Mouse (Mus musculus) adrenal gland, adult 18-20 months (tissue): ENCODE results near the gene Cd200. TPM values are rescaled to one million over a fixed set of nuclear protein-coding genes. Genes with fewer than 3 reads are reported as not detected.
A peak's percentile ranks its signal among the peaks of the same experiment; 100 is the strongest.
"Not testable (repeated sequence)": the region's sequence is repeated elsewhere in the genome, so short reads cannot be mapped to it uniquely, and the experiment has no call there.

Source experiments
- DNase-seq, 2 experiments: peaks; one replicate each; pipeline ENCODE4 v3.0.0; 2021 to 2022; ENCODE audit warnings: low spot score in 2 of 2
- long read RNA-seq, 2 experiments: library from polyadenylated mRNA; stranded (forward); transcript quantifications; one replicate each; pipeline ENCODE4 v2.0.0; 2021
- total RNA-seq, 2 experiments: library from RNA; stranded (reverse); gene quantifications; 1 replicate in 1 of 2; 2 replicates in 1 of 2; pipeline ENCODE4 v1.2.3; 2021

Gene Cd200
- total RNA-seq: 10 to 100 TPM; 58.9 to 64.8 TPM
- long read RNA-seq, experiment 1, transcript Cd200-202 (6 exons, 2,347 nt): major isoform, 9 of 20 reads
- long read RNA-seq, experiment 1, partial matches to known transcripts: 3 of 20 reads
- long read RNA-seq, experiment 1, other reads (novel, unspliced or antisense): 8 of 20 reads
- long read RNA-seq, experiment 2, transcript Cd200-202 (6 exons, 2,347 nt): major isoform, 14 of 41 reads
- long read RNA-seq, experiment 2, partial matches to known transcripts: 9 of 41 reads
- long read RNA-seq, experiment 2, other reads (novel, unspliced or antisense): 15 of 41 reads

- DNase-seq: peak; percentile 23 to 49
Measured at GRCm38 (mm10) chr16:45408425-45409063, at the start of gene Cd200. Gene Cd200 (minus strand): TSS chr16:45409053.

DNA sequence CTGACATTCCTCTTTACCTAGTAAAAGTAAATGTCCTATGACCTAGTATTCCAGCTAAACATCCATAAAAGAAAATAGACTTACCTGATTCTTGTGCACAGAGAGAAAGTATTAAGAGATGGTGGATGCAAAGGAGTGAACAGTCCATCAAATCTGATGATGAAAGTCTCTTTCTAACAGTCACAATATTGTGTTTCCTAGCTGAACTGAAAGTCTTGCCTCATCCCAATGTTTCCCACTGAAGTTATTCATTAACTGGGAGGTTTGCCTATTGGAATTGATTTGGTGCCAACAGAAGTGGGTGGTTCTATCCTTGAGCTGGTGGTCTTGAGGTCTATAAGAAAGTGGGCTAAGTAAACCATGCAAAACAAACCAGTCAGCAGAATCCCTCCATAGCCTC, 45.9 kb upstream of the Cd200 start:
- no peak for DNase-seq

- DNase-seq: no peak
Measured at GRCm38 (mm10) chr16:45437230-45437739, 28.4 kb upstream of the Cd200 start.

GRCm38 (mm10) chr16:45435591-45435990, 26.7 kb upstream of the Cd200 start:
- no peak for DNase-seq

- no peak for DNase-seq
Measured at GRCm38 (mm10) chr16:45427651-45428050, 18.8 kb upstream of the Cd200 start.

DNA sequence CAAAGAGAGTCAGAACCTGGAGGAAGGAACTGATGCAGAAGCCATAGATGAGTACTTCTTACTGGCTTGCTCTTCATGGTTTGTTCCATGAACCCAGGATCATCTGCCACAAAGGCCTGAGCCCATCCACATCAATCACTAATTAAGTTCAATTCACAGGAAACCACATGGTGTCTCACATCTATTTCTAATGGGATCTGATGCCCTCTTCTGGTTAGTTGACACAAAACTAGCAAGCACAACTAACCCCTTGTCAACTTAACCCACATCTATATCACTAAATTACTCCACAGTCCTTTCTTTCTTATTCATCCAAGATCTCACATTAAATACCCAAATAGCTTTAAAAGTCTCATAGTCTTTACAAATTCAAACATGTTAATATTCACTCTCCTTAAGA, 4.6 kb upstream of the Cd200 start:
- no peak for DNase-seq

- DNase-seq: not testable (repeated sequence)
Measured at GRCm38 (mm10) chr16:45409064-45409446, 202 bp upstream of the Cd200 start.

GRCm38 (mm10) chr16:45407645-45408400, 1.0 kb downstream of the Cd200 start:
- no peak for DNase-seq

GRCm38 (mm10) chr16:45407091-45407490, 1.8 kb downstream of the Cd200 start:
- no peak for DNase-seq

DNA sequence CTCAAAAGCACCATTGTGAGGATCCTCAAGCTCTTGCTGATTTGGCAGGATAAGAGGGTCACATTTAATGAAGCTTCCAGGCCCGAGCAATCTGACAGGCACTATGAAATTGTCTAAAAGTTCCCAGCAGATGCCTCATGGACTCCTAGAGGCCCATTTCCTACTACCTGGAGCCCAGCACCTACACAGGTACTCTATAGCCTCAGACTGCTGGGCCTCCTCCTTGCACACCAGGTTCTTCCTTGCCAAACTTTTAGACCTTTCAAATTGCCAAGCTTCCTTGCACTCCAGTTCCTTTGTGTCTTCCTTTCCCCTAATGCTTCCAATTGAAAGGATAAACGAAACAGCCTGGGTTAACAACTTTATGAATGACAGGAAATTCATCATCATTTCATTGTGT, 5.9 kb downstream of the Cd200 start:
- no peak for DNase-seq

GRCm38 (mm10) chr16:45402036-45402435, 6.8 kb downstream of the Cd200 start:
- no peak for DNase-seq

GRCm38 (mm10) chr16:45399947-45400555, 8.8 kb downstream of the Cd200 start:
- DNase-seq: no peak

DNA sequence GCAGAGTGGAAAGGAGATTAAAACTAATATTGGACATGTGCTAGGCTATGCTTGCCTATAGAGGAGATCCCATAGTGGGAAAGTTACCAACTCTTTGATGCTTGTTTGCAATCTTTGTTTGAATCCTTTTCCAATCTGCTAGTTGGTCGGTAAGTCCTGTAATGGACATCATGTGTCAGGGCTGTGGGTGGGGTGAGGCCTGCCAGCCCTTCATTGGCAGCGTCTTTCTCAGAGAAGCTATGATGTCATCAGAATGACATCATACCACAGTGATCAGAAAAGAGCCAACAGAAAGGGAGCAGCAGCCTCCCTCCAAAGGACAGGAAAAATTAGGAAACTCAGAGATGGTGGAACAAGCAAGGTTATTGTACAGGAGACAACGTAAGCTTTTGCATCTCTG, 9.4 kb downstream of the Cd200 start:
- no peak for DNase-seq

DNA sequence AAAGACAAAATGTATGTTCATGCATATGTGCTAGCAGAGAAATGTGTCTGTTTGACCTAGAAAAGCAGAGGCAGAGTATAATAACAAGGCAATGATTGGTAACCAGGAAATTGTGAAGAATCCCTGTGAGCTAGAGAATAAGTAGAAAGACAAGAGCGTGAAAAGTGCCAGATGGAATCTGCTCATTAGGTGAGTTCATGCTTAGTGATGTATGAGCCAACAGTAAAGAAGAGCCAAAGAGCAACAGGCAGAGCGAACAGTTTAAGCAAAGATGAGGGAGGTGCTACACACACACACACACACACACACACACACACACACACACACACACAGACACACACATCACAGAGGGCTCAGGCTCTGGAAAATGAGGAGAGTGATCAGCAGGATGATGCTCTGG, 11.4 kb downstream of the Cd200 start:
- no peak for DNase-seq

- DNase-seq: no peak
Measured at GRCm38 (mm10) chr16:45392246-45392645, 16.6 kb downstream of the Cd200 start.

DNA sequence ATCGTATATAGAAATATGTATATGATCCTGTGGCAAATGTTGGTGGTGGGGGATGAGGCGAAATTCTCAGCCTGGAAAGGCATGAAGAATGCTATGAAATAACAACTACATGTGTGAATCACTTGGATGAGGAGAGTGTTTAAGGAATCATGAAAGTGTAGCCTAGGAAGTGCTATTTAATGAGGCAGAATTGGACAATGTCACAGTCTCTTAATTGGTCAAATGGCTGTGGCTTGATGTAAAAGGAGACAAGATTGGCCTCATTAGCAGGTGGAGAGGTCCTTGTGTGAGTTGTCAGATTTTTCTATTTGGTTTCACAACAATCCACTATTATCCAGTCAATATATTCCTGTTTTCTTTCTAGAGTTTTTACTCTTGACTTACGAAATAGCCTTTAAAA, 17.2 kb downstream of the Cd200 start:
- DNase-seq: no peak

- DNase-seq: no peak
Measured at GRCm38 (mm10) chr16:45390286-45390956, 18.4 kb downstream of the Cd200 start.

DNA sequence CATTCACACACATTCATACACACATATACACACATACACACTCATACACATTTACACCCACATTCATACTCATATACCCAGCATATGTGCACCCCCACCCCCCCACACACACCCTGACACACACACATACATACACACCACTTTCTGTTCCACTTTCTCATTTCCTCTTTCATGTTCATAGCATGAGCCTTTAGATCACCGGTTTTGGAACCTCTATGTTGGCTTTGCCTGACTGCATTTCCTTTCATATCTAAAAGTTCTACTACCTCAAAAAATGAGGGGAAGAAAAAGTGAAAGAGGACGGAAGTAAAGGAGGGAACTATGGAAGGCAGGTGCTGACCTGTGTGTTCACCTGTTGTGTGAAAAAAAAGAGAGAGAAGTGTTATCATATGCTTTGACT, 19.0 kb downstream of the Cd200 start:
- no peak for DNase-seq

DNA sequence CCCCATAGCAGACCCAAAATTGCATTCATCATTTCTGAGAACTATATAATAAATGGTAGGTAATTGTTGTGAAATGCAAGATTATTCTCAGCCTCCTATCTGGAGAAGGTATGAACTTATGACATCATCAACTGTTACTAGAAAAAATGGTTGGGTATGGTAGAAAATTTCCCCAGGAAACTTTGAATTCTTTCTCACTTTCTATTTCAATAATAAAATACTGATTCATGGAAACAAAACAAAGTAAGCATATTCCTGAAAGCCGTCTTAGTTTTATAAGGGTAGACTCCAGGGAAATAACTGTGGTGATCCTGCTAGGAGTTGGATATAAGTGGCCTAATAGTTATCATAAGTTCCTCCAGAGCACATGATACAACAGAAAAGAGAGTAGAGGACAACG, 19.8 kb downstream of the Cd200 start:
- DNase-seq: no peak

GRCm38 (mm10) chr16:45381811-45382210, 27.0 kb downstream of the Cd200 start:
- DNase-seq: no peak

- no peak for DNase-seq
Measured at GRCm38 (mm10) chr16:45378959-45379358, 29.9 kb downstream of the Cd200 start.
